Mouse (Mus musculus) embryo, embryonic 10 days (tissue): Measurements from ENCODE around the gene Rhot2.
A peak's percentile ranks its signal among the peaks of the same experiment; 100 is the strongest.

Experiments used
- DNase-seq: peaks from one replicate; pipeline ENCODE4 v3.0.0-alpha.2; 2015; ENCODE audit warnings: low spot score

Gene Rhot2

DNA sequence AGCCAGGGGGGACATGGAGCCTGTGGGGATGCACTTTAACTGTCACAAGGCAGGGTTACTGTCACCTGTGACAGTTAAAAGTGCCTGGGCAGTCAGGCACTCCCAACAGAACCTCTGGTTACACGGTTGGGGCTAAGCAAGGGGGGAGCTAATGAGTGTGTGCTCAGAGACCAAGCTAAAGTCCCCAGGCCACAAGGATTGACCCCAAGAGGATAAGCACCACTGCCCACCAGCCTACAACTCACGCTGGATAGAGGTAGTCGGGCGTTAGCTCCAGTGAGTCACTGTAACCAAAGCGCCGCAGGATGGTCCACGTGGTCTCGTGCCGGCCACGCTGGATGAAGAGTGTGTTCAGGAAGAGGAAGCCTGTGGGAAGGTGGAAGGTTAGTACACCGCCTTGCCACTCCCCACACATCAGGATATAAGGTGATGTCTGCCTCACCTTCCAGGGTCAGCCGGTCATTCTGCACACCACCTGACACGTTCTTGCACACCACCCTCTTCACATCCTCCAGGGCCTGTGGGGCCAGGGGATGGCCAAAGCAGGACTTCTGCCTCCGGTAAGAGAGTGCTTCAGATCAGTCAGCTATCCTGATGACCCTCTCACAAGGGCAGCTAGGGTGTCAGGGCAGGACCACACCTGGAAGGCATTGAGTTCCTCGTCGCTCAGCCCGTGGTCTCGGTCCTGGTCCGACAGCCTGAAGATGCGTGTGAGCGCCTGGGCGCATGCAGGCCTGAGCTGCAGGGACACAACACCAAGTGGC, 3.4 kb downstream of the Rhot2 start, which contains the start of gene Gm20683:
Gm20683 (minus strand) TSS at position 647 of the 764 bp plus-strand sequence.
- no peak for DNase-seq

DNA sequence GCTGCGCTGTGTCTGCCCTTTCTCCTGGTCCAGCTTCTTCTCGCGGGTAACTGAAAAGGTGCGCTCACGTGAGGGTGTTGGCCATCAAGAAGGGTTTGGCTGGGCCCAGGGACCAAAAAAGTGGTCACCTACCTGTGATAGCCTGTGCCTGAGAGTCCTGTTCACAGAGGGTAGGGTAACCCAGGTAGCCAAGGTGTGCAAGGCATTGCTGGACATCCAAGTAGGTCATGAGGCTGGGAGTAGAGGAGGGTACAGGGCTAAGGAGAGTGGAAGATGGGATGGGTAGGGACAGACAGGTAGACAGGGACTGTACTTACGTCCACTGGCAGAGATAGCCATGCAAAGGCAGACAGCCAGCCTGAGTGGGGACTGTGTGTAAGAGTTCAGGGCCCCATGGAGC, 4.1 kb downstream of the Rhot2 start:
- no peak for DNase-seq

DNA sequence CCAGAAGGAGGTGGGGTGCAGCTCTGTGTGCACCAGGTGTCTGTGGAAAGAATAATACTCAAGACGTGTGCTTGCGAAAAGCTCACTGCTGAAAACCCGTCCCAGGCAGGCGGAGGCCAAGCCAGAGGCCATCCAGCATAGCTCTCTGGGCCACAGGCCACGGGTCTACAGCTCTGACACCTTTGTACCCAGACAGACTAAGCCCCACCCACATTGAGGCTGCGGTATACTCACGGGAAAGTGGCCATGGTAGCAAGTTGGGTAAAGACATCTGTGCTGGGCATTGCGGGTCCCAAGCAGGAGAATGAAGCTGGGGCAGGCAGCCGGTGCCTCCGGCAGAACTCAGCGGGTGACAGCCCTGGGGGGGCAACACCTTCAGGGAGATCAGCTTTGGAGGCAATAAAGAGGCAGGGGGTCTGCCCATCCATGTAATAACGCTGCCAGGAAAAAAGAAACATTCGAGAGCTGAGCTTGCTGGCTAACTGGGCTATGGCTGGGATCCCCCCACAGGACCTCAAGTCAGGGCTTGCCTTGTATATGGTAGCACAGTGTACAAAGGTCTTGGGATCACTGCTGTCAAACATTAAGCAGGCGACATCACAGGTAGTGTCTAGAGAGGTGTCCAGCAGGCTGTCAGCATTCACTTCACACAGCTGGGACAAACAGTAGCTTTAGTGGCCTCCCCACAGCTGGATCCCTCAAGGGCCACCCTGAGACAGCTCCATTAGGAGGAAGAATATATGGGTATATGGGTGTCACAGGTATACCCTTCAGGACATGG, 5.0 kb downstream of the Rhot2 start:
- DNase-seq: no peak

DNA sequence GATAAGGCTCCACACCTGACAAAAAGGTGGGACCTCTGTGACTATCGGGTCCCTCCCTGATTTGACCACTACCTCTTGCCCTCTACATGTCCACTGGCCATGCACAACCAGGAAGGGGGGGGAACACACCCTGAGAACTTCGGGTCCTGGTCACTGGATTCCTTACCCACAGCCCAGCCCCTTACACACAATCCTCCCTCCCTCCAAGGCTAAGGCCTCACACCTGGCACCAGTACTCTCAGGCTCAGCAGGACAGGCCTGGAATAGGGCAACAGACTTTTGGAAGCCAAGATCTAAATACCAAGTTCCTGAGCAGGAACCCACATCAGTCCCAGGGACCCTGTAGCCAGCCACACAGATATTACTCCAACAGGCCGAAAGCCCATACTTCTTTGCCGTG, 5.7 kb downstream of the Rhot2 start:
- DNase-seq: no peak

DNA sequence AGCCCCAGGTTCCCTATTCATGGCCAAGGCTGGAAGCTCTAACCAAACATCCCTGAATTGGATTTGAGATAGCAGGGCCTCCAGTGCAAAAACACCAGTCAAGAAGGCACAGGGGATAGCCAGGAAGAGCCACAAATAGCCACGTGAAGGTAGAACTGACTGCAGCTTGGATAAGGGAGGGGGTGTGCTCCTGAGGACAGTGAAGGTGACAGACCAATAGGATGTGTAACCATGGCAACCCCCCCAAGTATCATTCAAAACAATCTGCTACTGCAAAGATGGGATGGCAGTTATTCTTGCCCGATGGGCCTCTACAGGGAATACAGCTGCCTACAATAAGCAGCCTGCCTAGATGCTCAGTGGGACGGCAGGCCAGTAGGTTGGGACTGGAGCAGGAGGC, 7.1 kb downstream of the Rhot2 start:
- DNase-seq: no peak

DNA sequence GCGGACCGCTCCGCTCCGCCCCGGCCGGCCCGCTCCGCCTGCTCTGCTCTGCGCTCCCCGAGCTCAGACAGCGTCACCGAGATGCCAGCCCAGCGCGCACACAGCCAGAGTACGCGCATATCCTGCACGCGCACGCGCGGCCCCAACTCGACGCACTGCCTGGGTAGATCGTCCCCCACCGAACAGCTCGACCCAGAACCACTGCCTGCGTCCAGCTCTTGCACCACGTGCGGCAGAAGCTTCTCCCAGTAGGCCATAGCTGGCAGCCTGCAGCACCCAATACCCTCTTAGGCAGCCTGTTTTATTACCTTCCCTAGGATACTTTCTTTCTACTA, 7.6 kb downstream of the Rhot2 start, which contains the start of gene Rhbdl1:
Rhbdl1 (minus strand) TSS at position 220 of the 335 bp plus-strand sequence.
- DNase-seq: peak; percentile 84

DNA sequence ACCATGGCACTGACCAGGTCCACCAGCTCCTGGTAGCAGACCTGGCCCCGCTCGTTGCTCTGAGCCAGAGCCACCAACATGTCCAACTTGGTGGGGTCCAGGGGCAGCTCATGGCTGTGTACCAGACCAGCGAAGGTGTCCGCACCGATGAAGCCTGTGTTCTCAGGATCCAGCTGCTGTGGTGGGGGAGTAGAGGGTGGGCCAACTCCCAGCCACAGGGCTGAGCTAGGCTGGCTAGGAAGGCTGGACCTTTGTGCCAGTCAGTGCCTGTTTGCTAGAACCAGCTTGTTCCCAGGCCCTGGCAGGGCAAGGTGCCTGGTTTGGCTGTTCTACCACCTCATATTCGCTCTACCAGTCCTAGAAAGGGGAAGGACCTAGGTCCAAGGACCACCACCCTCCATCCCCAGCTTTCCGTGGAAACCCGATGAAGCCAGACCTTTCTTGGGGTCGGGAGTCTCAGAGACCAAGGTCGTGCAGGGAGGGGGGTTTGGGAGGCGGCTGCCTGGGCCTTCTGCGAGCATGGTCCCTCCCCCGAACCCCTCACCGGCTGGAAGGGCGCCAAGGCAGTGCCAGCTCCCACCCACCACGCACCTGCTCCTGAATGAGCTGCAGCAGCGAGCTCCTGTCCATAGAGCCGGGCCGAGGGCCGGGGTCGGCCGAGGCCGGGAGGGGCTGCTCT, 8.1 kb downstream of the Rhot2 start:
- DNase-seq: no peak

DNA sequence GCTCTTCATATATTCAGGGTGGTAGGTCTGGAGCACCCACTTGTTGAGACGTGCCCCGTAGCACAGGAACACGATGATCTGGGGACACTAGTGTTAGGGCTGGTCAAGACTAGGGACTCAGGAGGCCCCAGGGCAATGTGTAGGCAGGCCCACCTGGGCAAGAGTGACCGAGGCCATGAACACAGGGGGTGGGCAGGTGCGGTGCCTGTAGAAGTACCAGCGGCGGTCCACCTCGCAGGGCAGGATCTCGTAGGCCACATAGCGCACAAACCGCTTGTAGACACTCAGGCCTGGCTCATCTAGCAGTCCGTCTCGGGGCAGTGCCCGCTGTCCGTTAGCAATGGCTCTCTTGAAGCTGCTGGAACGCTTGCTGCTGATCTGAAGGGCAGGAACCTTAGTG, 8.8 kb downstream of the Rhot2 start:
- no peak for DNase-seq

DNA sequence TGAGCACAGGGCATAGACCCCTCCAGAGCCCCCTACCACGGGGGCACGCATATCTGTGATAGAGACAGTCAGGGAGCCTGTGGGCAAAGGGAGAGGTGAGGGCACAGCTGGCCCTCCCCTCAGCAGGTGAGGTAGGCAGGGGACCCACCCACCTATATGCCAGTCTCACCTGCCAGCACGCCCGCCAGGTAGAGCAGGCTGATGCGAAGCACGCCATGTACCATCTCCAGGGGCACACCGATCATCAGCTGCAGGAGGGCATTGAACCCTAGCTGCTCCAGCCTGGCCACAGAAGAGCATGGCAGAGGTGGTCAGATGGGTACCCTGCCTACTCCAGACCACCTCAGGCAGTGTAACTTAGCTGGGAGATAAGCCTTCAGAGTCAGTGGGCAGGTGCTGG, 9.3 kb downstream of the Rhot2 start:
- DNase-seq: no peak

DNA sequence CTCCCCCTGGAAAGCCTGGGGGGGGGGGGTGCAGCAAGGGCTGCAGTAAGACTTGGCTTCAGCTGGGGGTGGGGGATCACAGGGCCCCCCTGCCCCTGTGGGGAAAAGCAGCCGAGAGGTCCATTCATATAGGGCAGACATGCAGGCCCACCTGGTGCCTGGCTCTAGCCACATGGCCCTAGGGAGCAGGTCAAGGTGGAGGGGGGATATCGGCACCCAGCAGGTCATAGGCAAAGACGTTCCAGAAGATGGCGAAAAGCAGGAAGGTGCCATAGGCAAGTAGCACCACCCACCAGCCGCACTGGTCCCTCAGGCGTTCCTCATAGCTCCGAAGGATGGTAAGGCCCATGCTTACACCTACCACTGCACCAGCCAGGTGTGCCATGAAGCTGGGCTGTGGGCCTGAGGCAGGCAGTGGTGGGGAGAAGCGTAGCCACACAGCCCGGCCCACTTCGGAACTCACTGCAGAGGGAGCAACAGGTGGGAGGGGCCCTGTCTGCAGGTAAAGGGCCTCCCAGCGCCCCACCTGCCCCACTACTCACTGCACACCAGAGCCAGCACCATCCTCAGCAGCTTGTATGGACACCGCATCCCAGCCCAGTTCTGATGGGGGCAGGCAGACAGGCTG, 9.9 kb downstream of the Rhot2 start:
- no peak for DNase-seq

DNA sequence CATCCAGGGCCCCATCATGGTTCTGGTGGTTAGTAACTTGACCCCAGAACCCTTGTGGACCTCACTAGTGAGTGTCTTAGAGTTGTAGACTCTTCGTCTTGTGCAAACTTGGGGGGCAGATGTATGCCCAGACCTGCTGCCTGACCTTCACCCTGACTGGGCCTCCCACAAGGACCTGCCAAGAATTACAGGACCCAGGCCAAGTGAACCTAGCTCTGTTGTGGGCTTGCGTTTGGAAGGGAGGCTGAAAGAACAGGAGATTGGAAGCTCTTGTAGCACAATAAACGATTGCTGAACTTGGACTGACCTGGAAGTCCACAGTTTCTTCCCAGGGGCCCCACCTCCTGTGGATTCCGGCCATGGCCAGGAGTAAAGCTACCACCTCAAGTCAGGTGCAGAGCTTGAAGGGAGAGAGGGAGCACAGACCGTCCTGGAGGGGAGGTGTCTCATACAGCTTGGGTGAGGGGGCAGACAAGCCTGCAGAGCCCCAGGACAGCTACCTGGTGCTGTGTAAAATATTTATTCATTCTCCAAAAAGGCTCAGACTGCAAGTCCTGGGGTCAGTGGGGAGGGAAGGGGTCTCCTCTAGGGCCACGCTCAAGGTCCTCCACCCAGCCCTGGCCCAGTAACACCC, 10.6 kb downstream of the Rhot2 start:
- no peak for DNase-seq

DNA sequence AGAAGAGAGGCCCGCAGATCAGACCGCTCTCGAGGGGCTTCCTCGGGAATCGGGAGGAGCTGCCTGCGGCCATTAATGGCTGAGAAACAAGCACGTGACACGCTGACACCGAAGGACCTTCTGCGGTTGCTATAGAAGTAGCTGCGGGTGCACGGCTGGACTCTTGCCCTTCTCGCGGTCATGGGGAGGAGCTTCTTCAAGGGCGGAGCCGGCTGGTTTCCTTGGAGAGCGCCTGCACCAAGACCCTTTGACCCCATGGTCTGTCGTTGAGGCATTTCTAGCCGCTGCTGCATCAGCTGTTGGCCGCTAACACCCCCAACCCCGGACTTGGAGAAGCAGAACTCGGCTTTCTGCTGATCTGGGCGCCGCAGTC, 11.4 kb downstream of the Rhot2 start, which contains the start of gene Stub1:
Stub1 (minus strand) TSS at position 114 of the 373 bp plus-strand sequence.
- DNase-seq: peak; percentile 98

DNA sequence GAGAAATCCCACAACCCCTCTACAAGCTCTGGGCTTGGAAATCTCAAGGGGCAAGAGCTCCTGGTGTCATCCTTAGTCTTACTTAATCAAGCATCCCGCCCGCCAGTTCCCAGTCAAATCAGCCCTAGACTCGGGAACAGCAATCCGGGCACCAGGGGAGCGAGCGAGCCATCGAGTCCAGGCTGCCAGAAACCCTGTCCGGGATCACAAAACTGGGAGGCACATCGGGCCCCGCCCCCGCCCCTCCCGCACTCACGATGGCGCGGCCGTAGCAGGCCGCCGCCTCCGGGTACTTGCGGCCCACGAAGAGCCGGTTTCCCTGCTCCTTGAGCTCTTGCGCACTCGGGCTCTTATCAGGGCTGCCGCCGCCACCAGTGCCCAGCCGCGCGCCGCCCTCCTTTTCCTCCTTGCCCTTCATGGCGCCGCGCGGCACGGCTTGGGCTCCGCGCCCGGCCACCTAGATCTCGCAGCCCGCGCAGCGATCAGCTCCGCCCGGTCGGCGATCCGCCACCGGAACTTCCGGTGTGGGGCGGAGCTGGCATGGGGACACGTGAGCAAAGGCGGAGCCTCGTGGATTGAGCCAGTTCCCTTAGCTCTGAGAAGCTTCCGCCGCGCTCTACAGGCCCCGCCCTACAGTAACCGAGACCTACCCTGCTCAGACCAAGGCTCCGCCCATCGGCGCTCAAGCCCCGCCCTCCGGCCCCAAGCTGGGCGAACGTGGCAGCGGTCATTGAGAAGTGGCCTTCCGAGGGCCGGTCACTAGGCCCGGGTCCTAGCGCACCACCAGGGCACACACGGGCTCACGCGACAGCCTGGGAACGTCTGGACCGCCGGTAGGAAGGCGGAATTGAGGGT, 12.0 kb downstream of the Rhot2 start:
- peak; percentile 99 for DNase-seq

DNA sequence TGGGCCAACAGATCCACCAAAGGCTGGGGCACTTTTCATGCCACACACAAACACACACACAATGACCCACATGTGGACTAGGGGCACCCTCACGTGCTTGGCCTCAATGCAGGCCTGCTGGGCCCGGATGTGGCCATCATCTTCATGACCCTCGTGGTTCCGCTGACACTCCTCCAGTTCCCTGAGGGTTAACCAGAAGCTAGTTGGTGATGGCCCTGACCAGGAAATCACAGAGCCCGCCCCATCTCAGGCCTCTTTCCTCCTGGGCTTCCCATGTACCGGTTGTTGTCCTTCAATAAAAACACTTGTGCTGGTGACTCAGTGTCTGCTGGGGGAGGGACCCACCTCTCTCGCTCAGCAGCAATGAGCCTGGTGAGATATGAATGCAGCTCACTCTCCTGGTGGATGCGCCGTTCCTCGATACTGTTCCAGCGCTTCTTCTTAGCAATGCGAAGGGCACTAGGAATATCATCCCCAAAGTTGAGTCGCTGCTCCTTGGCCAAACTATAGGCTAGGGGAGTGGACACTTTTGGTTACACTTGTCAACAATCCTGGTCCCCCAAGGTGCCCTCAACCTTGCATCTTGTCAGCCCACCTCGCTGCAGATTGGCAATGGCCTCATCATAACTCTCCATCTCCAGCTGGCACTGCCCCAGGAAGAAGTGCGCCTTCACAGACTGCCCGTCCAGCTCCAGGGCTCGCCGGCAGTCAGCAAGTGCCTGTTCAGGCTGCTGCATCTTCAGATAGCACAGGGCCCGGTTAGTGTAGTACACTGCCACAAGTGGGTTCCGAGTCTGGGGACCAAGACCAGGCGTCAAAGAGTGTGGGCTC, 13.0 kb downstream of the Rhot2 start:
- DNase-seq: no peak

DNA sequence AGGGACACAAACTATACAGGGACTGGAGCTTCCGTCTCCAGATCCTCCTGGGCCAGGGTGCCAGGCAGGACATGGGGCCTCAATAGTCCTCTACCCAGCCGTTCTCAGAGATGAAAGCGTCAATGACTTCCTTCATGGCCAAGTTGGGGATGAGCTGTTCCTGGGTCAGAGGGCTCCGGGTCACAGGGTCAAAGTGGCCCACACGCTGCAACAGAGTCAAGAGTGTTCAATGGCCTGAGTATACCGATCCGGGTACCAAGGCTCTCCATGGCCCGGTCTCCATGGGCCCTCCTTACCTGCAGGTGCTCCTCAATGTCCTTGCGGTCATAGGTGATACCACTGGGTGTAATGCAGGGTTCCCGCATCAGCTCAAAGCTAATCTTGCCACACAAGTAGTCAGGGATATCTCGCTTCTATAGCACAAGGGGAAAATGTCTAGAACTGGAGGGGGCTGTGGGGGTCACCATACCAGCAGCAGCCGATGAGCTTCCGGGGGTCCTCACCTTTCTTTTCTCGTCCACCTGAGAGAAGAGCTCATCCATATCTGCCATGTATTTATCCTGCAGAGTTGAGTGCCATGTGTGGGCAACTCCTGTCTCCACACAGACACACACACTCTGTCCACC, 13.7 kb downstream of the Rhot2 start:
- DNase-seq: no peak

DNA sequence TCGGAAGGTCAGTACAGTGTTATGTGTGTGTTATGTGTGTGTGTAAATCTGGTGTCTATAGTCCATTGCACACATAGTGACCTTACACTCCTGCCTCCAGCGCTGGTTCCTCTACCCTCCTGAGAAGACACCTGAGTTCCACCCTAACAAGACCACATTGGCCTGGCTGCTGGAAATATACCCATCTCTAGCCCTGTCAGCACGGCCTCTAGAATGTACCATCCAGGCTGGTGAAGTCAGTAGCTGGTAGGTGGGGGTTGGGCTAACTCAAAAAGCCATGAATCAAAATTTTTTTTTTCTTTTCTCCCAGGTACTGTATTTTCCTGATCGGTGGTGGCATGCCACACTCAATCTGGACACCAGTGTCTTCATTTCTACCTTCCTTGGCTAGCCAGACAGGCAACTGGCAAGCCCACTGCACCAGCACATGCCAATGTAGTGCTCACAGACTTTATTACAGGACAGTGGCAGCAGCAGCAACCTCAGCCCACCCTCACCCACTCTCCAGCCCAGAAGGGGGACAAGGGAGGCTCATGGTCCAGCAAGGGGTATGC, 14.4 kb downstream of the Rhot2 start:
- no peak for DNase-seq

DNA sequence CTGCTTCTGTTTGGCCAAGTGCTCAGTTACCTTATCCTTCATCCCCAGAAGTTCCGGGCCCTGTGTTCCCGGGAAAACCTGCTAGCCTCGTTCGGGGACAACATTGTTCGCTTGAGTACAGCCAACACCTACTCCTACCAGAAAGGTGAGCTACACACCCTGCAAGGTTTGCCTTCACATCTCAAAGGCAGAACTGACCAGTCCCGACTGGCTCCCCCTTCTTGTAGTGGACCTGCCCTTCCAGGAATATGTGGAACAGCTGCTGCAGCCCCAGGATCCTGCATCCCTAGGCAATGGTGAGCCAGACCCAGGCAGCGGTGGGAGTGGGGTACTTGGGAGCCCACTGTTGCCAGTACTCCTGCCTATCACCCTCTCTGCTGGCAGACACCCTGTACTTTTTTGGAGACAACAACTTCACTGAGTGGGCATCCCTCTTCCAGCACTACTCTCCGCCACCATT, 15.1 kb downstream of the Rhot2 start:
- no peak for DNase-seq

DNA sequence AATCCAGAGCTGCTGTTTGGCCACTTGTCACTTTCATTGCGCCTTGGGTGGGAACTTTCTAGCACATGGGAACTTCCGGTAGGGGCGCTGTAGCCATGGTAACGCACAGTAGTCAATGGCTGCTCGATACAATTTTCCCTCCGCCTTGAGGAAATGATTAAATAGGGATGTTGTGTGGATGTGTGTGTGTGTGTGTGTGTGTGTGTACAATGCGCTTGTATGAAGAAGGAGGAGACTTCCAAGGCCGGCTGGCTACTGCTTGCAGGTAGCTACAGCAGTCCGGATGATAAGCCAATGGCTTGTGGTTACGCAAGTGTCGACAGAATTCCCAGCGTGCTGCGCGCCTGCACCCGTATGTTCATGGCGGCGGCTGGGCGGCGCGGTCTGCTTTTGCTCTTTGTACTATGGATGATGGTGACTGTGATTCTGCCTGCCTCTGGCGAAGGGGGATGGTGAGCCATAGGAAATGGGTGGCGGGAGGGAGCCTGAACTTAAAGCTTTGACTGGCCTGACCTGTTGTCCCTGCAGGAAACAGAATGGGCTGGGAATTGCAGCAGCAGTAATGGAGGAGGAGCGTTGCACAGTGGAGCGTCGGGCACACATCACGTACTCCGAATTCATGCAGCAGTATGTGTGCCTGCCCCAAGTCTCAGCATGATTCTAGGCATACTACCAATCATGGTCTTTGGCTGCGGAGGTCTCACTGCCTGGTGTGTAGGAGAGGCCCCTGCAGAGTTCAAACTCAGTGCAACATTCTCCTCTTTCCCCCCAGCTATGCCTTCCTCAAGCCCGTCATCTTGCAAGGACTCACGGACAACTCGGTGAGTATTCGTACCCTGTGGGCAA, 15.7 kb downstream of the Rhot2 start, which contains the start of gene Jmjd8:
Jmjd8 (plus strand) TSS at position 156 of the 846 bp plus-strand sequence.
- DNase-seq: peak; percentile 91
